Mouse (Mus musculus): ENCODE results near the gene Tnfrsf21. TPM values are rescaled to one million over a fixed set of nuclear protein-coding genes. Genes with fewer than 3 reads are reported as not detected.

The Tnfrsf21 gene
- polyA plus RNA-seq, 1 experiment from 2014 or later = 67.2 TPM

Other genes starting within 250 kb of the Tnfrsf21 start
- 12.7 and 16.1 TPM in 2 replicates for gene Cd2ap, start 139.9 kb upstream of the Tnfrsf21 start, polyA plus RNA-seq (2016; fragmentation: Nextera tagmentation; extraction: Ambion mirVana)

All from neural tube, embryonic 12.5 days (tissue).